Mouse (Mus musculus) C2C12 (cell line): ENCODE data around the gene Gps1. TPM values are rescaled to one million over a fixed set of nuclear protein-coding genes. Genes with fewer than 3 reads are reported as not detected.
A peak's percentile ranks its signal among the peaks of the same experiment; 100 is the strongest.

ENCODE experiments used
- H3K27me3 ChIP-seq: one replicate; pipeline ENCODE4 v1.6.1; 2011; ENCODE audit not compliant: control insufficient read depth, insufficient read depth, insufficient read length
- H3K36me3 ChIP-seq: one replicate; pipeline ENCODE4 v1.6.1; 2011; ENCODE audit not compliant: control insufficient read depth, insufficient read depth
- H3K4me3 ChIP-seq: one replicate; pipeline ENCODE4 v1.5.1; 2011; ENCODE audit warnings: mild to moderate bottlenecking, control low read depth; ENCODE audit not compliant: poor library complexity, insufficient read depth, severe bottlenecking
- H3K79me2 ChIP-seq: one replicate; pipeline ENCODE4 v1.6.1; 2011; ENCODE audit not compliant: control insufficient read depth, insufficient read depth
- H3K79me3 ChIP-seq: one replicate; pipeline ENCODE4 v1.6.1; 2011; ENCODE audit warnings: low read depth, control low read depth
- H3ac ChIP-seq: one replicate; pipeline ENCODE3; 2011; ENCODE audit warnings: low read depth; ENCODE audit not compliant: control insufficient read depth, insufficient read length
- CEBPB ChIP-seq: IDR thresholded peaks from one replicate; pipeline ENCODE4 v1.6.1; 2011; ENCODE audit warnings: low read depth, mild to moderate bottlenecking, control low read depth, moderate library complexity
- CTCF ChIP-seq: IDR thresholded peaks from one replicate; pipeline ENCODE4 v1.5.1; 2011; ENCODE audit not compliant: control insufficient read depth, insufficient read depth, insufficient read length
- FOSL1 ChIP-seq: IDR thresholded peaks from one replicate; pipeline ENCODE4 v1.8.0; 2011; ENCODE audit warnings: mild to moderate bottlenecking, low read length; ENCODE audit not compliant: poor library complexity, insufficient read depth, severe bottlenecking
- MAX ChIP-seq: IDR thresholded peaks from one replicate; pipeline ENCODE4 v1.6.1; 2011; ENCODE audit warnings: mild to moderate bottlenecking, control low read depth
- MYOD1 ChIP-seq: IDR thresholded peaks from one replicate; pipeline ENCODE4 v1.6.1; 2011; ENCODE audit warnings: low read depth; ENCODE audit not compliant: control insufficient read depth, insufficient read length
- MYOG ChIP-seq: IDR thresholded peaks from one replicate; pipeline ENCODE4 v1.6.1; 2011; ENCODE audit not compliant: control insufficient read depth, insufficient read length; ENCODE audit errors: extremely low read depth
- USF1 ChIP-seq: IDR thresholded peaks from one replicate; pipeline ENCODE4 v1.6.1; 2011; ENCODE audit warnings: low read depth, mild to moderate bottlenecking, control low read depth, moderate library complexity
- polyA plus RNA-seq: library from polyadenylated mRNA; unstranded; fragments of >200 nt; fragmentation: generic; extraction: Trizol; gene quantifications from one replicate; pipeline ENCODE4 v1.2.1, GENCODE M21; 2012; ENCODE audit warnings: missing spikeins

The Gps1 gene
- polyA plus RNA-seq, 1 experiment: 187 TPM

DNA sequence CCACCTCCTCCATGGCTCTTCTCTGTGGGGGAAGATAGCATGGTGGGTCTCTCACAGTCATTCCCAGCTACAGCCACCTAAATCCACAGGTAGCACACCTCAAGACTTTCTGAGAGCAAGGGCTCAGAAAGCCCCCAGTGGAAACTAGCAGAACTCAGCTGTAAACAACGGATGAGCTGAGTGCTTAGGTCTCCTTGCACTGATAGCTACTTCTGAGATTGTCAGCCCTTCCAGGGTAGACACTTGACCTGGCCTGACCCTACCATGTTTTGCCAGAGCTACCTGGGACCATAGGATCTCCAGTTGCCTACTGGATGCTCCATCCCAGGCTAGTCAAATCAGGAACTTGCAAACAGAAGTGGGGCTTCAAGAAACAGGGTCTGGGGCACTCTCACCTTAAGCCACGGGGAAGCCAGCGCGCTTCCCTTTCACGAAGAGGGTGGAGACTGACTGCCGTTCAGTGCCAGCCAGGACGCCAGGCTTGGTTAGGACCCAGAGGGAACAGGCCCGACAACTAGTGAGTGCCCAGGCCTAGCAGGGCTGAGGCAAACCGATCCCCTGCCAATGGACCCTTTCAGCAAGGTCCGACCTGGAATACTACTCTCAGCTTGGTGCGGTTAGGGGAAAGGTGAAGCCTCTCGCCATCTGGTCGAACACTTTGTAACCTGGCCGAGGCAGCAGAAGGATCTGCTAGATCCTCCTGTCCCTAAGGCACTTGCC lies 38.9 kb downstream of the Gps1 start:
- Histone ChIP-seq H3K27me3 (no peaks in the 10 kb centered on the region), H3ac (peak overlapping the region; percentile 90), H3K79me2 (peaks cover 59% of the 10 kb centered on the region), H3K36me3 (peaks cover 50% of the 10 kb centered on the region), H3K79me3 (peaks cover 47% of the 10 kb centered on the region), H3K4me3 (peak overlapping the region; percentile 96)
- no peak for TF ChIP-seq MAX
- no peak for TF ChIP-seq FOSL1
- no peak for TF ChIP-seq CTCF
- TF ChIP-seq CEBPB: no peak
- TF ChIP-seq MYOG: no peak
- TF ChIP-seq USF1: no peak

DNA sequence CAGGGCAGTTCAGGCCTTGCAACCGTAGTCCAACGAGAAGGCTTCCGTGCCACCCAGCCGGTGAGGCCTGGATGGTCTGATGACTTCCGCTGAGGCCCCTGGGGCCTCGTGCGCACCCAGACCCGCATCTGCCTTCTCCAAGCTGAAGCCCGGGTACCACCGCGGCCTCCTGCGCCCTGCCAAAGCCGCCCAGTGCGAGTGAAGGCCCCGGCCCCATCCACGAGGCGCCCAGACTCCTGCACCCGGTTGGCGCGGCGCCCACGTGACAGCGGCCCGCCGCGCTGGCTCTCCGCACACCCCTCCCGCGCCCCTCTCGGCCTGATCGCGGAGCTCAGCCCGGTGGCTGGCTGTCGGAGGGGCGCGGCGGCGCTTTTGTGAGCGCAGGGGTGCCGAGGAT lies 39.5 kb downstream of the Gps1 start:
- Histone ChIP-seq H3ac (peak overlapping the region; percentile 90), H3K79me3 (peaks cover 47% of the 10 kb centered on the region), H3K36me3 (peaks cover 44% of the 10 kb centered on the region), H3K27me3 (no peaks in the 10 kb centered on the region), H3K4me3 (peak overlapping the region; percentile 96), H3K79me2 (peaks cover 54% of the 10 kb centered on the region)
- TF ChIP-seq MAX (no peak), USF1 (peak; percentile 59)

DNA sequence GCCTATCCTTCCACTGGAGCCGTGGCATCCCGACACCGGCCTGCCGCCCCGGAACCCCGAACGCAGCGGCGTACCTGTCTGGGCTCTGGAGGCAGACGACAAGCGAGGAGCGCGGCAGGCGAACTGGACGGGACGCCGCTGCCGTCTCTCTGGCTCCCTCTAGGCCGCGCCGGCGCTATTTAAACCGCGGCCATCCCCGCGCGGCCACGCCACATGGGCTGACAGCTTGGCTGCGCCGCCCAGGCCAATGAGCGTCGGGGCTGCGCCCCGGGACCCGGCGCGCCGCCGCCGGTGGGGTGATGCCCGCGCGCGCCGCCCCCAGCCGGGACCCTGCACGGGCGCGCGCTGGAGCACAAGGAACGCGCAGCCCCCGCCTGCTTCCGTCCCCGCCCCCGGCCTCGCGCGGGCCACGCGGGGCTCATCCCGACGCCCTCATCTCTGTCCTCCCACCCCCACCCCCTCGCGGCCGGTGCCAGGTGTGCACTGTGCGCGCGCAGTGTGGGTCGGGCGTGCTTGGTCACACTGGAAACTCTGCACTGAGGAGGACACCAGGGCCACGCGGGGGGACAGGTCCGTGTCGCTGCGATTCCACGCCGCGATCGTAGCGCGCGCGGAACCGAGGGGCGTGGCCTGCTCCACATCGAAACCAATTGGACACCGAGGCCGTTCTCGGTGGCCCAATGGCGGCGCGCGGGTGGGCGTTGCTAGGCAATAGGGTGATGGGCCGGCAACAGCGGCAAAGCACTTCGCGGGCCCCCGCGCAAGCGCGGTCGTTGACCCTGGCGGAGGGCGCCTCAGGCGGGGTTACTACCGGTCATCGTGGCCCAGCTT lies 40.1 kb downstream of the Gps1 start, which contains the start of gene Fasn:
Fasn (minus strand) TSS at position 592 of the 831 bp plus-strand sequence.
- Histone ChIP-seq H3K4me3 (peak within 1 kb of the TSS; percentile 96), H3K79me2 (peaks cover 47% of the 10 kb centered on the region), H3K36me3 (peaks cover 38% of the 10 kb centered on the region), H3K79me3 (peaks cover 43% of the 10 kb centered on the region), H3ac (peak within 1 kb of the TSS; percentile 90), H3K27me3 (no peaks in the 10 kb centered on the region)
- TF ChIP-seq MAX (no peak), CTCF (peak; percentile 91)

DNA sequence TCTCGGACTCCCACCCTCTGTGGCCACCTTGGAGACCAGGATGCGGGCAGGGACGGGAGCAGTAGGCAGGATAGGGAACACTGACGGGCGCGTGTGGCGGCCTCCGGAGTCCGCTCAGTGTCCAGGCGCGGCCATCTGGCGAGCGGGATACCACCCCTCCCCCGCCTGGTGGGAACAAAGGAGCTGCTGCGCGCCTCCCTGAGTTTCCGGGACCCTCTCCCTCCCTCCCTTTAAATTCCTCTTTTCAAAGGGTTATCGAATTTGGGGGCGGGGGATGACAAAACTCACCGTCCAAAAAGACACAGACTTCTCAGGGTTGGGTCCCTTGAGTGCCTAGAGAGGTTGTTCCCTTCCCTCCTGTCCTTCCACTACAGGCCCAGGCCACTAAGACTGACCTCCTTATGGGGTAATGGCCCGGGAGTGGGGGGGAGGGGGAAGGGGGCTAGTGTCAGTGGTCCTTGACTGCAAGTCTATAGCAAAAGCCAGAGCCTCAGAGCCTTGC lies 40.8 kb downstream of the Gps1 start:
- TF ChIP-seq USF1 (no peak), CTCF (no peak), MYOD1 (no peak), FOSL1 (no peak), MAX (no peak), MYOG (no peak), CEBPB (no peak)
- Histone ChIP-seq H3K79me2 (peaks cover 41% of the 10 kb centered on the region), H3K27me3 (no peaks in the 10 kb centered on the region), H3K79me3 (peaks cover 37% of the 10 kb centered on the region), H3K36me3 (peaks cover 31% of the 10 kb centered on the region), H3ac (peak overlapping the region; percentile 78), H3K4me3 (peak overlapping the region; percentile 96)

DNA sequence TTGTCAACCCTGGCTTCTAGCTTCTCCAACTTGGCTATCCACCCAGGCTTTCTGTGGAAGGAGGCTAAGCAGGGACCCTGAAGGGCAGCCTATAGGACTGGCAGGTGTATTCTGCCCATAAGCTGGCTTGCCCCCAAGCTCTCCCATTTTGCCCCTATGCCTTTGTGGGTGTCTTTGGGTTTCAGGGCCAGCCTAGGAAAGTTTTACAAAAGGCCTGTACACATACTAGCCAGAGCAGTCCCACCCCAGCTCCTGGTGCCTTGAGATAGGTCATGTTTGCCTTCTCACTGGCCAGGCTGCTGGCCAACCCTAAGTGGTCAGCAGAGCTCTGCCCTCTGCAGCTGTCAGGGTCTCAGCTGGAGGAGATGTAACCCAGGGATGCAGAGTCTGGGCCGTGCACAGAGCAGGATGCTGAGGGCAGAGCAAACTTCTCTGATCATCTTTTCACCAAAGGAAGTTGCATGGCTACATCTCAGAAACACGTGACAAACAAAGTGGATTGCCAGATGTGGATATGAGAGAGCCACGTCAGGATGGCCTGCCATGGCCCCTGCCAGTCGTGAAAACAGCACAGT lies 41.3 kb downstream of the Gps1 start:
- Histone ChIP-seq H3K79me3 (peaks cover 31% of the 10 kb centered on the region), H3K36me3 (peaks cover 26% of the 10 kb centered on the region), H3K27me3 (no peaks in the 10 kb centered on the region), H3K79me2 (peaks cover 35% of the 10 kb centered on the region), H3ac (no peak overlapping the region), H3K4me3 (peak overlapping the region; percentile 96)
- TF ChIP-seq MAX (no peak), USF1 (no peak), CTCF (no peak), MYOG (no peak), MYOD1 (no peak), FOSL1 (no peak), CEBPB (no peak)
